Mouse (Mus musculus): ENCODE measurements around the gene Zbtb1. TPM values are rescaled to one million over a fixed set of nuclear protein-coding genes. Genes with fewer than 3 reads are reported as not detected.
A peak's percentile ranks its signal among the peaks of the same experiment; 100 is the strongest.
"Not testable (repeated sequence)": the region's sequence is repeated elsewhere in the genome, so short reads cannot be mapped to it uniquely, and the experiment has no call there.

The Zbtb1 gene
- total RNA-seq, 2 experiments from 2014 or later: 4.0 to 4.6 TPM

DNA sequence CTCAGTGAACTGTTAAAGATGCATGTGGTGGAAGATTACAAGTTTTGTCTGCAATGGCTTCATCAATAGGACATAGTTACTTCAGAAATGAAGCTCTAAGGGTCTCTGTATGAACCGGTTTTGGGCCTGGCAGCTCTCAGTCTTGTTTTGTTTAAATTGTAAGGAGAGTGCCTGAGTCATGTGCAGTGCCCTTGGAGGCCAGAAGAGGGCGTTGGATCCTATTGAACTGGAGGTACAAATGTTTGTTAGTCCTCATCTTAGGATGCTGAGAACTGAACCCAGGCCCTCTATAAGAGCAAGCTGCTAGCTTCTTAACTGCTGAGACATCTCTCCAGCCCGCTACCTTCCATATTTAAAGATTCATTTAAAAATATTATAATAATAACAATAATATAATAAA, 31.6 kb downstream of the Zbtb1 start:
- ATAC-seq (replicated peaks; ENCODE audit: low FRiP score, poor library complexity, severe bottlenecking): no peak

DNA sequence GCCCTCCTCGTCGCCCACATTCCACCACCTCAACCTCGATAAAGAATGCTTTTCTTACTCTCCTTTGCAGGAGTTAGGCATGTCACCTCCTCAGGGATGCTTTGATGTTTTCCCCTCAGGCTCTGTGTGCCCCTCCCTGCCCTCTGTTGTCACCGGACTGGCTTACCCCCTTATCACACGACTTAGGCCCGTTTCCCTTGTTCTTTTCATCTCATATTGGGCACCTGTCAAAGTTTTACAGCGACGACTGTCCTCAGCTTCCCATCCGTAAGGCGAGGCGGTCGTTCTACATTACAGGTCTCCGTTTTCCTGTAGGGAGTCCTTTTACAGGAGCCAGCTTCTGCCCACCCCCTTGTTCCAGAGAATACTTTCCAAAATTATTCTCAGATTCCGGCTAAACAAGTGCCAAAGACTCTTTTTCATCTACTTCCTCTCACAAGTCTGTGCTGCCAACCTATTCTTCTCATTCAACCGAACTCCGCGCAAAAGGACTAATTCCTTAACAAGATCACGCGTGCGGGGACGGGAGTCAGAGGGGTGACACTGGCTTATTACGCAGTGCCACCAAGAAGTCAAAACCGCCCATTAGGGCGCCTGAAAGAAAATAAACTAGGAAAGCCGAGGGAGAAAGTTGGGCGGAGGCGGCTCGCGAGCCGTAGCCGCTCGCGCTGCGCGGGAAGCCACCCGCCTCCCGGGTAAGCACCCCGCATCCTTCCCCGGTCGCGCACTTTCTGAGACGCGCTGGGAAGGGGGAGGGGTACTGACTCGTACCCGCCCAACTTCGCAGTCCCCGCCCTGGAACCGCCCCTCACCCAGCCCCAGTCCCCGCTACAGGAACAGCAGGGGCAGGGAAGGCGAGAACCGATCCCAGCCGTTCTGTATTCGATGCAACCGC, 33.2 kb downstream of the Zbtb1 start:
- ATAC-seq (replicated peaks; ENCODE audit: low FRiP score, poor library complexity, severe bottlenecking): peak; percentile 75

DNA sequence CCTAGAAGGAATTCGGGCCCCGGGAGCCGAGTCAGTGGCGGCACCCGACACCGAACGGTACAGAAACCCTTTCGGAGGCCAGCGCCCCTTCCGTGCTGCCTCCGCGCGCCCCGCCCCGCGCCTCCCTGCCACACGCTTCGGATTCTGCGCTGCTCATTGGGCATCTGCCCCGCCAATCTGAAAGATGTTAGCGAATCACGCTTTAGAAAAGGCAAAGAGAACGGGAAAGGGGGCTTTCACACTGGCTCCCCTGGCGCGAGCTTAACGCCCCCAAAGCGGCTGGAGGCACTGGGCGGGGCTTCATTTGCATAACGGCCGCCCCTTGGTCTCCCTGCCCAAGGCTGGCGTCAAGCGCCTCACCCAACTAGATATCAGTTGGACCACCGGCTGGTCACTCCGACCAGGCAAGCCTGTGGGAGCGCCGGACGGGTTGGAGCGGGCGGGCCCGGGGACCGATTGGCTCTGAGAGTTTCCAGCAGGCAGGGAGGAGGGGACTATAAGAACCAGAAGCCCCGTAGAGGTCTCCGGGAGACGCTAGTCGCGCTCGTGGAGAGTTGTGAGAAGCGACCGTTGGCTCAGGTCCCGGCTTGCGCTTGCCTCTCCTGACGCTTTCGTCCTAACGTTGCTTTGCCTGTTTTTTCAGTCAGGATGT, 33.9 kb downstream of the Zbtb1 start, which contains the start of gene Hspa2:
Gene Hspa2, plus strand, starts transcription at position 291 of the 652 bp plus-strand sequence.
- peak; percentile 92 for ATAC-seq (replicated peaks; ENCODE audit: low FRiP score, poor library complexity, severe bottlenecking)

DNA sequence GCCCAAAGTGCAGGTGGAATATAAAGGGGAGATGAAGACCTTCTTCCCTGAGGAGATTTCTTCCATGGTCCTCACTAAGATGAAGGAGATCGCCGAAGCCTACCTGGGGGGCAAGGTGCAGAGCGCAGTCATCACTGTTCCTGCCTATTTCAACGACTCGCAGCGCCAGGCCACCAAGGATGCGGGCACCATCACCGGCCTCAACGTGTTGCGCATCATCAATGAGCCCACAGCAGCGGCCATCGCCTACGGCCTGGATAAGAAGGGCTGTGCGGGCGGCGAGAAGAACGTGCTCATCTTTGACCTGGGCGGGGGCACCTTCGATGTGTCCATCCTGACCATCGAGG, 34.7 kb downstream of the Zbtb1 start:
- no peak for ATAC-seq (replicated peaks; ENCODE audit: low FRiP score, poor library complexity, severe bottlenecking)

DNA sequence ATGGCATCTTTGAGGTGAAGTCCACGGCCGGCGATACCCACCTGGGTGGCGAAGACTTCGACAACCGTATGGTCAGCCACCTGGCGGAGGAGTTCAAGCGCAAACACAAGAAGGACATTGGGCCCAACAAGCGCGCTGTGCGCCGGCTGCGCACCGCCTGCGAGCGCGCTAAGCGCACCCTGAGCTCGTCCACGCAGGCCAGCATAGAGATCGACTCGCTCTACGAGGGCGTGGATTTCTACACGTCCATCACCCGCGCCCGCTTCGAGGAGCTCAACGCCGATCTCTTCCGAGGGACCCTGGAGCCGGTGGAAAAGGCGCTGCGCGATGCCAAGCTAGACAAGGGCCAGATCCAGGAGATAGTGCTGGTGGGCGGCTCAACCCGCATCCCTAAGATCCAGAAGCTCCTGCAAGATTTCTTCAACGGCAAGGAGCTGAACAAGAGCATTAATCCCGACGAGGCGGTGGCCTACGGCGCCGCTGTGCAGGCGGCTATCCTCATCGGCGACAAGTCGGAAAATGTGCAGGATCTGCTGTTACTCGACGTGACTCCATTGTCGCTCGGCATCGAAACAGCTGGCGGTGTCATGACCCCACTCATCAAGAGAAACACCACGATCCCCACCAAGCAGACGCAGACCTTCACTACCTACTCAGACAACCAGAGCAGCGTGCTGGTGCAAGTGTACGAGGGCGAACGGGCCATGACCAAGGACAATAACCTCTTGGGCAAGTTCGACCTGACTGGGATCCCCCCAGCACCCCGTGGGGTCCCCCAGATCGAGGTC, 35.3 kb downstream of the Zbtb1 start:
- no peak for ATAC-seq (replicated peaks; ENCODE audit: low FRiP score, poor library complexity, severe bottlenecking)

DNA sequence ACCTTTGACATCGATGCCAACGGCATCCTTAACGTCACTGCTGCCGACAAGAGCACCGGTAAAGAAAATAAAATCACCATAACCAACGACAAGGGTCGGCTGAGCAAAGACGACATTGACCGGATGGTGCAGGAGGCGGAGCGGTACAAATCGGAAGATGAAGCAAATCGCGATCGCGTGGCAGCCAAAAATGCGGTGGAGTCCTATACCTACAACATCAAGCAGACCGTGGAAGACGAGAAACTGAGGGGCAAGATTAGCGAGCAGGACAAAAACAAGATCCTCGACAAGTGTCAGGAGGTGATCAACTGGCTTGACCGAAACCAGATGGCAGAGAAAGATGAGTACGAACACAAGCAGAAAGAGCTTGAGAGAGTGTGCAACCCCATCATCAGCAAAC, 35.9 kb downstream of the Zbtb1 start:
- ATAC-seq (replicated peaks; ENCODE audit: low FRiP score, poor library complexity, severe bottlenecking): no peak

DNA sequence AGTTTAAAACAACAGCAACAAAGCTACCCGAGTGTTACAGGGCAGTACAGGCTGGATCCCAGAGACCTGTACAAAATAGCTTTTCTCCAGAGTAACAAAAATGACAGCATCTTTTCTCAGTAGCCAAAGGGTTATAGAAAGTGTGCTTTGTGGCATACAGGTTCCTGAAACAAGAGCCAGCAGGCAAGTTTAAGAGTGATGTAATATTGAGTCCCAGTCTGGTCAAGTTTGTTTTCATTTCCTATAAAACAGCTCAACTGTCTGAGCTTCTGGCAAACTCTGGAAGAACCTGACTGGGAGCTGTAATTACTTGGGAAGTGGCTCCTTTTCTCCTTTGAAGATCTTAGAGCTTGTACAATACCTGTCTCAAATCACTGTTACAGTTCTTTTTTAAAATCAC, 37.1 kb downstream of the Zbtb1 start:
- no peak for ATAC-seq (replicated peaks; ENCODE audit: low FRiP score, poor library complexity, severe bottlenecking)

DNA sequence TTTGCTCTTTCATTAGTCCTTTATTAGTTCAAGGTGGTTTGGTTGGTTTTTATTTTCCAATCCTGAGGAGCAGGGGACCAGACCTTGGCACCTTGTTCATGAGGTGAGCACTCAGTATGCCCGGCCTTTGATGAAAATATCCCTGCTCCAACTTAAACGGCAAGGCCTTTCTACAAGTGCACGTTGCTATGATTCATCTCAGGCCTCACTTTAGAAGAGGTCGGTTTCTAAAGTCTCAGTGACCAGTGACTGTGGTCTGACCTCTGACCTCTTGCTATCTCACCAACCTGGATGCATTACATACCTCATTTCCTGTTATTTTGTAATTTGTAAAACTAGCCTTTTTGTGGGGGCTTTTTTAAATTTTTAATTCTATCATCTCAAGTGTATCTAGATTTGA, 39.1 kb downstream of the Zbtb1 start:
- ATAC-seq (replicated peaks; ENCODE audit: low FRiP score, poor library complexity, severe bottlenecking): no peak

DNA sequence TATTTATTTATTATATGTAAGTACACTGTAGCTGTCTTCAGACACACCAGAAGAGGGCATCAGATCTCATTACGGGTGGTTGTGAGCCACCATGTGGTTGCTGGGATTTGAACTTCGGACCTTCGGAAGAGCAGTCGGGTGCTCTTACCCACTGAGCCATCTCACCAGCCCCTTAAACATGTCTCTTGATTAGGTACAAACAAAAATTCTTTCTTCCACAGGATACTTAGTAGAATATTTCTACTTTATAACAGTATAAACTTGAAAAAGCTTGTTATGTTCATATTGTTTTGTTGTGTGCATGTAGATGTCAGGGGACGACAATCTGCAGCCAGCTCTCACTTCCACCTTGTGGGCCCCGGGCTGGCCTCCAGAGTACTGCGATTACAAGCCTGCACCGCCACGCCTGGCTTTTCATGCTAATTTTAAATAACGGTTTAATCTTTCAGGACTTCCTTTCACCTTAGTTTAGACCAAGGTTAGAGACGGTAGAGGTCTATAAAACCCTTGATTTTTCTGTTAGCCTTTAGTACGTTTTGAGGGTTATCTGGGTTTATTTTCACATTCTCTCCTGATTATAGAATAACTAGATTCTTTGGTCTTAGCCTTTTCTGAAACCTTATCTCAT, 45.4 kb downstream of the Zbtb1 start:
- ATAC-seq (replicated peaks; ENCODE audit: low FRiP score, poor library complexity, severe bottlenecking): no peak

DNA sequence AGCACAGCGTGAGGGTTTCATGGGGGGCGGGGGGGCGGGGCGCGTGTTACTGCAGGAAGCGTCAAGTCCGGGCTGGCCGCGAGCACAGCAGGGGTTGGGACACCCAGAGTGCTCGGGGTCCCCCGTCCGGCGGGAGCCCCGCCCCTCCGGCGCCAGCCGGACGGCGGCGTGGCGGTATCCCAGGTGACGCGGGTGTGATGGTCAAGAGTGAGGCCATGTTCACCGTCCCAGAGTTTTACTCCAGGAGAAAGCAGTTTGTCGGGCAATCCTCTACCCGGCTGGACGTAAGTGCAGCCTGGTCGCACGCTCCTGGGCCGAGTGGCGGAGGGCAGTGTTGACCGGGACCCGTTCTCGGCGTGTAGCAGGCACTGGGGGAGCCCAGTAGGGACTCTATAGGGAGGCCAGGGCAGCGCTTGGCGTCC, 47.4 kb downstream of the Zbtb1 start, which contains the start of gene Ppp1r36:
Gene Ppp1r36, plus strand, starts transcription at position 106 of the 422 bp plus-strand sequence.
- ATAC-seq (replicated peaks; ENCODE audit: low FRiP score, poor library complexity, severe bottlenecking): no peak

DNA sequence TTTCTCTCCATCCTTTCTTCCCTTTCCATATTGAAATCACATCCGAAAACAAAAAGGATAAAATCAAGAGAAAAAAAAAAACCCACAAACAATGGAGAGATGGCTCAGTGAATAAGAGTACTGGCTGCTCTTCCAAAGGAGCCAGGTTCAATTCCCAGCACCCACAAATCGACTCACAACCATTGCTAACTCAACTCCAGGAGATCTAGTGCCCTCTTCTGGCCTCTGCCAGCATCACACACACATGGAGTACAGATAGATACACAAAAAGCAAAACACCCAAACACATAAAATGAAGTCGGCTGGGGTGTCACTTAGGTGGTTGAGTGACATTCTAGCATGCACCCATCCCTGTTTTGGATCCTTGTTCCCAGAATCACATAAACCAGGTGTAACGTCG, 48.3 kb downstream of the Zbtb1 start:
- no peak for ATAC-seq (replicated peaks; ENCODE audit: low FRiP score, poor library complexity, severe bottlenecking)

DNA sequence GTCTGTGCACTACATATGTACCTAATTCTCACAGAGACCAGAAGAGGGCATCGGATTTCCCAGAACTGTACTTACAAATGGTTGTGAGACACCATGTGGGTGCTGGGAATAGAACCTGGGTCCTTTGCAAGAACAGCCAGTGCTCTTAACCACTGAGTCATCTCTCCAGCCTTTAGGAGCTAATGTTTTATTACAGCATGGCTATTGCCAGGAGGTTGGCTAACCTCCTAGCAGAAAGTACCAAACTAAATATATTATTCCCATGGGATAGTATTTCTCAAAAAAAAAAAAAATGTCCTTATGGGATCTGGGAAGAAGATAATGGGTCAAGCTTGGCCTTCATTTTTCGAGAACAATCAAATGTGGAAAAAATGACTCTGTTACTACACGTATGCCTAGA, 55.2 kb downstream of the Zbtb1 start:
- ATAC-seq (replicated peaks; ENCODE audit: low FRiP score, poor library complexity, severe bottlenecking): no peak

DNA sequence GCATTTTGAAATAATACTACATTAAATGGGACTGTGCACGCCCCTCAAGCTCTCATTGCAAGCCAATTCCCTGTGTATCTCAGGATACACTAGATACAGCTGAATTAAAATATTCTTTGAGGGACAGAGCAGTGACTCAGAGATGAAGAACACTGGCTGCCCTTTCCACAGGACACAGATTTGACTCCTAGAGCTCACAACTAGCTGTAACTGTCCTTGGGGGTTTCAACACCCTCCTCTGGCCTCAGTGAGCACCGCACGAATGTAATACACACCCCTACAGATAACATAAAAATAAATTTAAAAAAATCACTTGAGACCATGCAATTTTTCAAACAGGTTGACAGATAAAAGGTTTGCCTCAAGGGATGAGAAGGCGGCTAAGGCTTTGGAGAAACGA, 57.5 kb downstream of the Zbtb1 start:
- no peak for ATAC-seq (replicated peaks; ENCODE audit: low FRiP score, poor library complexity, severe bottlenecking)

DNA sequence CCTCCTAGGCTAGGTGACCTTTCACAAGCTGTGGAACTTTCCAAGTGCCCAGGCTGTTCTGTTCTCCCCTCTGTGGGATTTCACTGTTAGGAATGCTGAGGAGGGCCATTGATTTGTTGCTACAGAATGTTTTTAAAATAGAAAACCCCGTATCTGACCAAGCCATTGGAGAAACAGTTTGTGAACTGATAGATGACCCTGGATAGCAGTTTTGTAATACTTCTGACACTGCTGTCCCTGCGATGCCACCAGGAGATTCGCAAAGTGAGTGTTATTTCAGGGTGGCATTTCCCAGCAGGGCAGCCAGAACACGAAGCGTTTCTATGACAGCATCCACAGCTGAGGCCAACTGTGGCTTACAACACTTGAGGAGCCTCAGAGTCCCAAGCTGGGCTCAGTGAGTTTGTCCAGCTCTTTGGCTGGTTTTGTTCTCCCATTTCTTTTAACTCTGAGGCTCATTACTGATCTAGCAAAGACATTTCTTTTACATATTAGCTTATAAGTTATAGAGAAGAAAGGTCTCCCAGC, 60.9 kb downstream of the Zbtb1 start:
- ATAC-seq (replicated peaks; ENCODE audit: low FRiP score, poor library complexity, severe bottlenecking): no peak

DNA sequence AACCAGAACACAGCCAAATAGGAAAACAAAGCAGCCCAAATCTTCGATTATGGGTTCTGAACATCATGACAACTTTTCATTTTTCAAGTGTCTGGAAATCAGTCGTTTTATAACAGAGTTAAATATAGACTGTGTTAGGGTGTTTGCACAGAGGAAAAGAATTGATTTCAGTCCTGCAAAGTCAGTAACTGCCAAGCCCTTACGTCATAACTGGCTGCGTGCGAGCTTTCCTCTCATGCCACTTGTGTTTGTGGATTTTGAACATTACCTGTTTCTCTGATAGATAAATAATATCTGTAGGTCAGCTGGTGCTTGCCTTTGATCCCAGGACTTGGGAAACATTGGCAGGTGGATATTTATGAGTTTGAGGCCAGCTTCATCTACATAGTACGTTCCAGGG, 61.4 kb downstream of the Zbtb1 start:
- no peak for ATAC-seq (replicated peaks; ENCODE audit: low FRiP score, poor library complexity, severe bottlenecking)

DNA sequence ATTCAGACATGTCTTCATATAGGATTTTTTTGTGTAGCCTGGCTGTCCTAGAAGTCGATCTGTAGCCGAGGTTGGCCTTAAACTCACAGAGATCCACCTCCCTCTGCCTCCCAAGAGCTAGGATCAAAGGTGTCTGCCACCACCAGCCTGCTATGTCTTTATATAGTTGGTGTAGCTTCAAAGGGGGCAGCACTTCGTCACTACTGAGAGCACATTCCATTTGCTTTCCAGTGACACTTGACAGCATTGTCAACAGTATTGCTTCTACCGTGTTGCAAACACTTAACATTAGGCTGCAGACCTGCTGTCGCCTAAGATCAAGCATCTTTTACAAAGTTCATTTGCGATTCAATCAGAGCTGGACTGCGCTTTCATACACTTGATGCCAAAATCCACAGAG, 64.0 kb downstream of the Zbtb1 start:
- no peak for ATAC-seq (replicated peaks; ENCODE audit: low FRiP score, poor library complexity, severe bottlenecking)

DNA sequence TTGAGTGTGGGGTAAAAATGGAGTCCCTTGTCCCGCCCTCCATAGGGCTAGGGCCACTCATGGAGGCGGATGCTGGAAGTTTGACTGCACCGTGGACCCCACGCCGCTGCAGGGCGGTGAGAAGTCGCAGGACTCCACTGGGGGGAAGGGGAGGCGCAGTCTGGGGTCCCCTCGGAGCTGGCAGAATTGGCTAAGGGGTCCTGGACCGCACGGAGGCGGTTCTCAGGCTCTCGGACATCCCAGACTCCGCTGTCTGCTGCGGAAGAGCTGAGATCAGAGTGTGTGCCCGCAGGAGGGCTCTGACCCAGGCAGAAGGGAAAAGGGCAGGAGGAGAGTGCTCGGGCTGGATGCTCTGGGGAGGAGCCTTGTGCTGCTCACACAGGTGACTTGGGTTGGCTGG, 65.0 kb downstream of the Zbtb1 start:
- no peak for ATAC-seq (replicated peaks; ENCODE audit: low FRiP score, poor library complexity, severe bottlenecking)

DNA sequence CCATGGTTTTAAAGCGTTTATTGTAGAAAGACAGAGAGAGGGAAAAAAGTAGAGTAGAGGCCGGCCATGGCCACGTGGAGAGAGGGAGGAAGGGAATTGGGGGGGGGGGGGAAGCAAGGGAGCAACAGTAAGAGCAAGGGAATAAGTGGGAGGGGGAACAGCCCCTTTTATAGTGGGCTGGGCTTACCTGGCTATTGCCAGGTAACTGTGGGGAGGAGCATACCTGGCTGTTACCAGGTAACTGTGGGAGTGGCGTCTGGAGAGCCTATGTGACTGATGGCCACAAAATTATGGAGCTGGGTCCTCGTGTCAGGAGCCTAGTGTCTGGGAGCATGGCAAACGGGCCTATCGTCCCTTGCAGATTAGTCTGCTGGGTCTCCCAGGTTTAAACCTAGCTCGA, 65.5 kb downstream of the Zbtb1 start:
- no peak for ATAC-seq (replicated peaks; ENCODE audit: low FRiP score, poor library complexity, severe bottlenecking)

DNA sequence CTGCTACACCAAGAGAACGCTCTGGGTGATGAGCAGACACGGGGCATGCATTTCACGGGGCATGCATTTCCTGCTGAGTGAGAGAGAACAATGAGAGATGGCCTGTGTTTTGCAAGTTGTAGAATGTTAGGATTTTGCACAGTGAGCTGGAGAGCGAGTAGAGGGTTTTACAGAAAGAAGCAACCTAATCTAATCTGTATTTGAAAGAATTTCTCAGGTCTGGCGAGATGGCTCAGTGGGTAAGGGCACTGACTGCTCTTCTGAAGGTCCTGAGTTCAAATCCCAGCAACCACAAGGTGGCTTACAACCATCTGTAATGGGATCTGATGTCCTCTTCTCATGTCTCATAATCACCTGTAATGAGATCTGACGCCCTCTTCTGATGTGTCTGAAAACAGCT, 73.4 kb downstream of the Zbtb1 start:
- ATAC-seq (replicated peaks; ENCODE audit: low FRiP score, poor library complexity, severe bottlenecking): not testable (repeated sequence)

DNA sequence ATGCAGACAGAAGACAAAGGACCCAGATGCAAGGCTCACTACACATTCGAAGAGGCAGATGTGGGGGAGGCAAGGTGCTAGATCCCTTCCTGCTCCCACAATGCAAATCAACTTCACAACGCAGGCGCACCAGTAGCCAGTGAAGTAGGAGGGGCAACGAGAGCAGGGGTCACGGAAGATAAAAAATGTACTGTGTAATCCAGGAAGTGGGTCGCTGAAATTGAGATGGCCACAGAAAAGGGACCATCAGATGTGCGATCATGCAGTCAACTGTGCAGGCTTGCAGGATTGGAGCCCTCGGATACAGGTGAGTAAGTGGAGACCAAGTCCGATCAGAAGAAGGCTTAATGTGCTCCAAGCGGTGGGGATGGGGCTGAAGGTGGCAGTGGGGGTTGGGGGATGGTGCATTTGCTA, 74.3 kb downstream of the Zbtb1 start:
- no peak for ATAC-seq (replicated peaks; ENCODE audit: low FRiP score, poor library complexity, severe bottlenecking)
